Mouse (Mus musculus) lung, postnatal 0 days (tissue): ENCODE data around the gene Mpz. TPM values are rescaled to one million over a fixed set of nuclear protein-coding genes. Genes with fewer than 3 reads are reported as not detected.

Experiments used
- ATAC-seq: fragments of 200-750 bp; cut with Nextera tagmentation; 2 replicates; pipeline ENCODE4 v1.8.0; 2017; ENCODE audit warnings: moderate library complexity
- DNase-seq: peaks from one replicate; pipeline ENCODE4 v3.0.0-alpha.2; 2016; ENCODE audit warnings: low spot score
- H3K27ac ChIP-seq: fragments of 300-500 bp; sonication (generic); 2 replicates; pipeline ENCODE4 v1.5.1; 2014; ENCODE audit warnings: antibody characterized with exemption, mild to moderate bottlenecking, low read length, mixed read lengths
- H3K27me3 ChIP-seq: fragments of 300-500 bp; sonication (generic); replicated peaks from 2 replicates; pipeline ENCODE4 v1.6.1; 2014; ENCODE audit warnings: low read length, mixed read lengths; ENCODE audit not compliant: insufficient read depth
- H3K36me3 ChIP-seq: fragments of 300-500 bp; sonication (generic); 2 replicates; pipeline ENCODE4 v1.6.1; 2014; ENCODE audit warnings: low read length, mixed read lengths; ENCODE audit not compliant: insufficient read depth
- H3K4me1 ChIP-seq: fragments of 300-500 bp; sonication (generic); 2 replicates; pipeline ENCODE4 v1.6.1; 2014; ENCODE audit warnings: antibody characterized with exemption, low read depth, low read length, mixed read lengths; ENCODE audit not compliant: insufficient read depth
- H3K4me2 ChIP-seq: fragments of 300-500 bp; sonication (generic); replicated peaks from 2 replicates; pipeline ENCODE4 v1.6.1; 2014; ENCODE audit warnings: low read depth, mild to moderate bottlenecking, low read length, moderate library complexity, mixed read lengths
- H3K4me3 ChIP-seq: fragments of 300-500 bp; sonication (generic); 2 replicates; pipeline ENCODE4 v1.5.1; 2014; ENCODE audit warnings: low read depth, low read length
- H3K9ac ChIP-seq: fragments of 300-500 bp; sonication (generic); replicated peaks from 2 replicates; pipeline ENCODE4 v1.6.1; 2014; ENCODE audit warnings: low read depth, mild to moderate bottlenecking
- H3K9me3 ChIP-seq: fragments of 300-500 bp; sonication (generic); 2 replicates; pipeline ENCODE4 v1.6.1; 2016; ENCODE audit warnings: low read length, mixed read lengths
- CTCF ChIP-seq: IDR thresholded peaks from 2 replicates; pipeline ENCODE4 v1.5.1; 2016; ENCODE audit warnings: antibody characterized with exemption, mild to moderate bottlenecking
- EP300 ChIP-seq: IDR thresholded peaks from 2 replicates; pipeline ENCODE4 v1.6.1; 2016; ENCODE audit warnings: antibody characterized with exemption, mild to moderate bottlenecking, control low read depth
- WGBS: fragments of 180-500 bp; shearing (Covaris S2); extraction: QIAGEN DNeasy Blood & Tissue Kit; methylation state at CpG from one replicate; pipeline ENCODE4 v1.1.7; 2014; 5-methylcytosine and 5-hydroxymethylcytosine counted together
- polyA plus RNA-seq: library from polyadenylated mRNA; unstranded; fragments of >200 nt; fragmentation: Nextera tagmentation; extraction: Ambion mirVana; gene quantifications from 2 replicates; pipeline ENCODE4 v1.2.1, GENCODE M21; 2015

Gene Mpz
- polyA plus RNA-seq, 1 experiment from 2014 or later: 0.62 TPM

- TF ChIP-seq CTCF: no peak
- 0 out of 2 replicates have a peak, but pooled peaks have one; percentile 3 for TF ChIP-seq EP300
- Histone ChIP-seq H3K9me3 (no peaks in the 10 kb centered on the region), H3K27ac (peak within 1 kb of the TSS; percentile 85), H3K36me3 (no peaks in the 10 kb centered on the region), H3K4me3 (peak within 1 kb of the TSS; percentile 41), H3K9ac (peak within 1 kb of the TSS; percentile 45; the same call in 1 of the 2 replicates), H3K27me3 (no peaks in the 10 kb centered on the region), H3K4me2 (peak within 1 kb of the TSS; percentile 63), H3K4me1 (no peaks in the 10 kb centered on the region; the same call in 1 of the 2 replicates)
- ATAC-seq (peak; percentile 79), DNase-seq (peak; percentile 94)
- 1% methylated on average over 24 of the region's 24 CpGs for WGBS
These were observed 36.6 kb upstream of the Mpz start, which contains the start of gene Cfap126 for GRCm38 (mm10) chr1:171113873-171114299. Cfap126 (plus strand) TSS chr1:171113918.

- Histone ChIP-seq H3K4me3 (no peak overlapping the region), H3K27me3 (no peaks in the 10 kb centered on the region), H3K36me3 (no peaks in the 10 kb centered on the region), H3K27ac (no peak overlapping the region), H3K9me3 (no peaks in the 10 kb centered on the region), H3K4me2 (no peak overlapping the region), H3K9ac (no peak overlapping the region), H3K4me1 (no peaks in the 10 kb centered on the region; the same call in 1 of the 2 replicates)
- DNase-seq (no peak), ATAC-seq (no peak)
- 40% methylated on average over 4 of the region's 4 CpGs for WGBS
- TF ChIP-seq CTCF (no peak), EP300 (no peak)
These were observed 34.2 kb upstream of the Mpz start for GRCm38 (mm10) chr1:171116280-171116679.

DNA sequence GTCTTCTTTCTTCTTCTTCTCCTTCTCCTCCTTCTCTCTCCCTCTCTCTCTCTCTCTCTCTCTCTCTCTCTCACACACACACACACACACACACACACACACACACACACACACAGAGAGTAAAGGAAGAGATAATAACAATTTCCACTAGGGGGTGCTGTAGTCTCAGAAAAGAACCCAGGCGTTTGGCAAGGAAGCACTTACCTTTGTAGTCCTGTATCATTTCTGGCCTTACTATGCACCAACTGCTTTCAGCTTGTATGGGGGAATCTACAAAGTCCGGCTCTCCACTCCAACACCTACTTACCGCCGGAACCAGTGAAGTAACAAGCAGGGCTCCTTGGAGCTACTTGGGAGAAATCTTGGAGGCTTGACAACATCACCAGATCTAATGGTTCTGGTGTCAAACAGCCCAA lies 32.2 kb upstream of the Mpz start:
- Histone ChIP-seq H3K4me1 (peaks cover 3% of the 10 kb centered on the region; the same call in 1 of the 2 replicates), H3K27ac (no peak overlapping the region), H3K4me3 (no peak overlapping the region), H3K36me3 (no peaks in the 10 kb centered on the region), H3K4me2 (no peak overlapping the region), H3K9ac (no peak overlapping the region), H3K27me3 (no peaks in the 10 kb centered on the region), H3K9me3 (no peaks in the 10 kb centered on the region)
- DNase-seq (peak; percentile 88), ATAC-seq (0 out of 2 replicates have a peak, but pooled peaks have one; percentile 5)
- TF ChIP-seq EP300 (no peak), CTCF (peak; percentile 76)
- 4% methylated on average over 4 of the region's 4 CpGs for WGBS

DNA sequence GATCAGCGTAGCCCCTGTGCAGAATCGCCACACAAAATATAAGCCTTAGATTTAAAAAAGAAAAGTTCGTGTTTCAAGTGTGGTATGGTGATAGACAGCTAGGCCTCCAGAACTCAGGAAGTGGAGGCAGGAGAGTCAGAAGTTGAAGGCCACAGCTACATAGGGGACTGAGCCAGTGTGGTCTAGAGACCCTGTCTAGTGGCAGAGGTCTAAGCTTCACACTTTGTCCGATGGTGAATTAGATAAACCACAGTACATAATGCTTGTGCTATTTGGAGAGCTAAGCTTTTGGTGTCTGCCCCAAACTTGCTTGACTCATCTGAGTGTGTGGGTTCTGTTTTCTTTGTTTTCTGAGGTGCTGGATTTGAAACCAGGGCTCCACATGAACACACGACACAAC lies 31.5 kb upstream of the Mpz start:
- WGBS: 82% methylated on average over 5 of the region's 5 CpGs
- H3K4me3 ChIP-seq: no peak overlapping the region
- ATAC-seq: no peak

GRCm38 (mm10) chr1:171119405-171119804 lies 31.1 kb upstream of the Mpz start:
- H3K4me2 ChIP-seq: no peak overlapping the region
- DNase-seq (no peak), ATAC-seq (no peak)
- WGBS: 81% methylated on average over 14 of the region's 14 CpGs
- H3K9me3 ChIP-seq: no peaks in the 10 kb centered on the region
- H3K4me3 ChIP-seq: no peak overlapping the region
- TF ChIP-seq EP300: no peak
- H3K4me1 ChIP-seq: peaks cover 3% of the 10 kb centered on the region; the same call in 1 of the 2 replicates
- no peak overlapping the region for H3K27ac ChIP-seq
- H3K36me3 ChIP-seq: no peaks in the 10 kb centered on the region
- no peak overlapping the region for H3K9ac ChIP-seq
- H3K27me3 ChIP-seq: no peaks in the 10 kb centered on the region

More for the DNA sequence above, 31.5 kb upstream of the Mpz start:
- Histone ChIP-seq H3K4me2 (no peak overlapping the region), H3K4me1 (peaks cover 3% of the 10 kb centered on the region; the same call in 1 of the 2 replicates), H3K27ac (no peak overlapping the region), H3K9me3 (no peaks in the 10 kb centered on the region), H3K36me3 (no peaks in the 10 kb centered on the region), H3K9ac (no peak overlapping the region), H3K27me3 (no peaks in the 10 kb centered on the region)
- no peak for DNase-seq
- TF ChIP-seq EP300: no peak
- TF ChIP-seq CTCF: no peak

- TF ChIP-seq CTCF: no peak
- TF ChIP-seq EP300: no peak
- H3K27me3 ChIP-seq: no peaks in the 10 kb centered on the region
- DNase-seq (no peak), ATAC-seq (no peak)
- no peak overlapping the region for H3K27ac ChIP-seq
- 42% methylated on average over 3 of the region's 3 CpGs for WGBS
- peaks cover 3% of the 10 kb centered on the region; the same call in 1 of the 2 replicates for H3K4me1 ChIP-seq
- no peak overlapping the region for H3K9ac ChIP-seq
- no peaks in the 10 kb centered on the region for H3K36me3 ChIP-seq
- no peaks in the 10 kb centered on the region for H3K9me3 ChIP-seq
- no peak overlapping the region for H3K4me3 ChIP-seq
- no peak overlapping the region for H3K4me2 ChIP-seq
These were observed 29.6 kb upstream of the Mpz start for GRCm38 (mm10) chr1:171120893-171121292.

DNA sequence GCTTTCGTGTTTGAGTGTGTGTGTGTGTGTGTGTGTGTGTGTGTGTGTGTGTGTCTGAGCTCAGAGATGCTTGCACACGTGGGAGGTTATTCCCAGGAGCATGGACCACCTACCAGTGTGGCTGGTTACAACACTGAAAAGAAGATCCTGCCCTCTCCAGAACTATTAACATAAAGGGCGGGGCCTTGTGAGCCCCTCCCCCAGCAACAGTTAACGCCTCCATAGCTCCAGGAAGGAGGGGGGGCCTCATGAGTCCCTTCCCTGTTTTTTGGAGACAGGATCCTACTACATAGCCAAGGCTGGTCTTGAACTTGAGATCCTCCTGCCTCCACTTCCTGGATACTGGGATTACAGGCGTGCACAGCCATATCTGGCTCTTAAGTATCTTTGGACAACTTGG lies 28.7 kb upstream of the Mpz start:
- WGBS: 53% methylated on average over 5 of the region's 5 CpGs
- ATAC-seq (peak; percentile 23; the same call in 1 of the 2 replicates), DNase-seq (no peak)
- Histone ChIP-seq H3K27me3 (no peaks in the 10 kb centered on the region), H3K9ac (no peak overlapping the region), H3K9me3 (no peaks in the 10 kb centered on the region), H3K4me3 (no peak overlapping the region), H3K36me3 (no peaks in the 10 kb centered on the region), H3K4me1 (peaks cover 3% of the 10 kb centered on the region; the same call in 1 of the 2 replicates), H3K27ac (no peak overlapping the region), H3K4me2 (no peak overlapping the region)
- TF ChIP-seq EP300 (no peak), CTCF (no peak)
